Mouse (Mus musculus): ENCODE measurements around the gene Cfap161. TPM values are rescaled to one million over a fixed set of nuclear protein-coding genes. Genes with fewer than 3 reads are reported as not detected.

Cfap161 gene
- polyA plus RNA-seq, 1 experiment from 2014 or later: 0.14 TPM

GRCm38 (mm10) chr7:83732781-83733180 lies 61.9 kb downstream of the Cfap161 start:
- H3K9me3 ChIP-seq (replicated peaks): no peaks in the 10 kb centered on the region
- DNase-seq (ENCODE audit: low spot score): no peak
- no peaks in the 10 kb centered on the region for H3K27me3 ChIP-seq (ENCODE audit: low read depth, poor library complexity, severe bottlenecking)
- H3K36me3 ChIP-seq: no peaks in the 10 kb centered on the region
- WGBS: 92% methylated on average over 3 of the region's 3 CpGs
- H3K27ac ChIP-seq: no peak overlapping the region
- H3K4me1 ChIP-seq: peaks cover 11% of the 10 kb centered on the region
- no peak overlapping the region for H3K4me3 ChIP-seq

DNA sequence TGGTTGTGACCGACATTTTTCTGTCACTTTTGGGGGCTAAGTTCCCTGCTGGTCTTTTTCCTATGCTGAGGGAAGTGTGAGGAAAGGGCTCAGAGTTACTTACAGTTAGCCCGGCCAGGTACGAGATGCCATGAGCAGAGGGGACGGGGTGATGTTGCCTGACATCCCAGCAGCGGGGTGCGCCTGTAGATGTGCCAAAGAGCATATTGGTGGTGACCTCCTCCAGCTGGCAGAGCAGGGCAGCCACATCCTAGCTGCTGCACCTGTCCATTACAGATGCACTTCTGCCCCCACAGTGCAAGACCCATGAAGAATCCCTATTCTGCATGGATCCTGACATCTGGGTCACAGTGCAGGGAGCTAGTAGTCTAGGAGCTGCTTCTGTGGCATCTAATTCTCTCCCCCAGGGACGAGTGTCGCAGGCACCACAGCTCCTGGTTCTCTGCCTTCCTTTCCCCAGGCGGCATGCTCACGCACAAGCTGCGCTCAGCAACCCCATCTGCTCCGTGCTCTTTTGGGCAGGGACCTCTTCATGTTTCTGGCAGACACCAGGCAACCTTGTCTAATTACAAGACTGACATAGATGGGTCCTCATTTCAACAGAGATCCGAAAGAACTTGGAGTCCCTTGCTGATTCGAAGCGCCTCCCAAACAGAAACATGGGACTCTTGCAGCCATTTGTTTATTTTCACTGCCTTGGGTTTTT lies 62.6 kb downstream of the Cfap161 start:
- H3K36me3 ChIP-seq: no peaks in the 10 kb centered on the region
- peaks cover 5% of the 10 kb centered on the region for H3K4me1 ChIP-seq
- 84% methylated on average over 15 of the region's 15 CpGs for WGBS
- H3K27me3 ChIP-seq (ENCODE audit: low read depth, poor library complexity, severe bottlenecking): no peaks in the 10 kb centered on the region
- DNase-seq (ENCODE audit: low spot score): no peak
- H3K27ac ChIP-seq: no peak overlapping the region
- H3K4me3 ChIP-seq: no peak overlapping the region
- no peaks in the 10 kb centered on the region for H3K9me3 ChIP-seq (replicated peaks)

- DNase-seq (ENCODE audit: low spot score): no peak
Observed at GRCm38 (mm10) chr7:83731297-83731696, 63.4 kb downstream of the Cfap161 start.

GRCm38 (mm10) chr7:83726936-83727632 lies 67.6 kb downstream of the Cfap161 start:
- Histone ChIP-seq H3K27me3 (ENCODE audit: low read depth, poor library complexity, severe bottlenecking) (no peaks in the 10 kb centered on the region), H3K4me3 (no peak overlapping the region), H3K36me3 (no peaks in the 10 kb centered on the region), H3K9me3 (replicated peaks) (no peaks in the 10 kb centered on the region), H3K27ac (peak overlapping the region; percentile 72; the same call in 1 of the 2 replicates), H3K4me1 (peaks cover 19% of the 10 kb centered on the region)
- no peak for DNase-seq (ENCODE audit: low spot score)
- 41% methylated on average over 5 of the region's 5 CpGs for WGBS

More at GRCm38 (mm10) chr7:83731297-83731696, 63.4 kb downstream of the Cfap161 start:
- Histone ChIP-seq H3K9me3 (replicated peaks) (no peaks in the 10 kb centered on the region), H3K36me3 (no peaks in the 10 kb centered on the region), H3K4me1 (peaks cover 13% of the 10 kb centered on the region), H3K27me3 (ENCODE audit: low read depth, poor library complexity, severe bottlenecking) (no peaks in the 10 kb centered on the region), H3K27ac (no peak overlapping the region), H3K4me3 (no peak overlapping the region)
- WGBS: 81% methylated on average over 6 of the region's 6 CpGs

DNA sequence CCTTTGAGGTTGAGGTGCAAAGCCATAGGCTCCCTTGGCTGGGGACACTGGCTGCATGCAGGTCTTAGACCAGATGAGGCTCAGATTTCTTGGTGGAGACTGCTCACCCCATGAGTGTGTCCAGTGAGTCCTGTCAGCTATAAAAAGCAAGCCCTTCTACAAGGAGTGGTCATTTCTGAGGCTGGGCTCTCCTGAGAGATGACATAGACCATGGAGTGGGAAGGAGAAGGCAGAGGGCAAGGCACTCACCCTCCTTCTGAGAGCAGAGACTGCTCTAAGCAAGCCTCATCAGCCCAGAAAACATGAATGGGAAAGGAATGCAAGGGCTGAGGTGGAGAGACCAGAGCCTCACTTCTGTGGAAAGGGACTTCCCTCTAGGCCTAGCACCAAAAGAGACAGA lies 68.9 kb downstream of the Cfap161 start:
- Histone ChIP-seq H3K27ac (peak overlapping the region; percentile 72), H3K4me3 (no peak overlapping the region), H3K36me3 (no peaks in the 10 kb centered on the region), H3K4me1 (peaks cover 17% of the 10 kb centered on the region), H3K9me3 (replicated peaks) (no peaks in the 10 kb centered on the region), H3K27me3 (ENCODE audit: low read depth, poor library complexity, severe bottlenecking) (no peaks in the 10 kb centered on the region)
- peak; percentile 29 for DNase-seq (ENCODE audit: low spot score)

- Histone ChIP-seq H3K4me3 (no peak overlapping the region), H3K27ac (no peak overlapping the region), H3K4me1 (peaks cover 17% of the 10 kb centered on the region), H3K9me3 (replicated peaks) (no peaks in the 10 kb centered on the region), H3K27me3 (ENCODE audit: low read depth, poor library complexity, severe bottlenecking) (no peaks in the 10 kb centered on the region), H3K36me3 (no peaks in the 10 kb centered on the region)
- no peak for DNase-seq (ENCODE audit: low spot score)
- 80% methylated on average over 2 of the region's 2 CpGs for WGBS
Observed at GRCm38 (mm10) chr7:83724541-83724940, 70.1 kb downstream of the Cfap161 start.

Other genes with a start within 250 kb of the Cfap161 start
- gene Tmc3, start 210.0 kb downstream of the Cfap161 start, polyA plus RNA-seq (2016; fragmentation: Nextera tagmentation; extraction: Ambion mirVana): 0.31 and 0.66 TPM in 2 replicates
- gene Stard5, start 162.9 kb downstream of the Cfap161 start, polyA plus RNA-seq (2016; fragmentation: Nextera tagmentation; extraction: Ambion mirVana): 15.2 and 18.1 TPM in 2 replicates
- gene Il16, start 49.2 kb downstream of the Cfap161 start, polyA plus RNA-seq (2016; fragmentation: Nextera tagmentation; extraction: Ambion mirVana): 2.3 and 3.4 TPM in 2 replicates
- 21.3 and 22.0 TPM in 2 replicates for gene Tlnrd1, start 89.4 kb upstream of the Cfap161 start, polyA plus RNA-seq (2016; fragmentation: Nextera tagmentation; extraction: Ambion mirVana)
- 104 and 106 TPM in 2 replicates for gene Mesd, start 89.6 kb upstream of the Cfap161 start, polyA plus RNA-seq (2016; fragmentation: Nextera tagmentation; extraction: Ambion mirVana)

Measured in limb, embryonic 10.5 days (tissue).